Mouse (Mus musculus) heart, embryonic 16.5 days (tissue): ENCODE results near the gene Tchh. TPM values are rescaled to one million over a fixed set of nuclear protein-coding genes. Genes with fewer than 3 reads are reported as not detected.

Experiments
- ATAC-seq: fragments of 200-750 bp; cut with Nextera tagmentation; replicated peaks from 2 replicates; pipeline ENCODE4 v1.8.0; 2017; ENCODE audit warnings: moderate number of reproducible peaks; ENCODE audit not compliant: insufficient read depth, low FRiP score; ENCODE audit errors: extremely low read depth
- H3K27ac ChIP-seq: fragments of 300-500 bp; sonication (generic); 2 replicates; pipeline ENCODE4 v1.5.1; 2014; ENCODE audit warnings: mild to moderate bottlenecking, low read length, control low read depth, moderate library complexity
- H3K27me3 ChIP-seq: fragments of 300-500 bp; sonication (generic); 2 replicates; pipeline ENCODE4 v1.6.1; 2014; ENCODE audit warnings: low read length, mixed read lengths; ENCODE audit not compliant: control insufficient read depth, insufficient read depth
- H3K36me3 ChIP-seq: fragments of 300-500 bp; sonication (generic); 2 replicates; pipeline ENCODE4 v1.6.1; 2014; ENCODE audit not compliant: control insufficient read depth, insufficient read depth
- H3K4me1 ChIP-seq: fragments of 300-500 bp; sonication (generic); 2 replicates; pipeline ENCODE4 v1.6.1; 2014; ENCODE audit warnings: low read length, mixed read lengths; ENCODE audit not compliant: control insufficient read depth, insufficient read depth
- H3K4me2 ChIP-seq: fragments of 300-500 bp; sonication (generic); 2 replicates; pipeline ENCODE4 v1.6.1; 2014; ENCODE audit warnings: low read depth, mild to moderate bottlenecking, control low read depth, low read length
- H3K4me3 ChIP-seq: fragments of 300-500 bp; sonication (generic); 2 replicates; pipeline ENCODE4 v1.5.1; 2014; ENCODE audit warnings: mild to moderate bottlenecking, control low read depth, low read length
- H3K9ac ChIP-seq: fragments of 300-500 bp; sonication (generic); 2 replicates; pipeline ENCODE4 v1.6.1; 2014; ENCODE audit warnings: low read length, control low read depth
- H3K9me3 ChIP-seq: fragments of 300-500 bp; sonication (generic); replicated peaks from 2 replicates; pipeline ENCODE4 v1.6.1; 2016; ENCODE audit warnings: low read length; ENCODE audit not compliant: control insufficient read depth
- WGBS: fragments of 180-500 bp; shearing (Covaris S2); extraction: QIAGEN DNeasy Blood & Tissue Kit; methylation state at CpG from one replicate; pipeline ENCODE4 v1.1.7; 2014; 5-methylcytosine and 5-hydroxymethylcytosine counted together
- polyA plus RNA-seq: library from polyadenylated mRNA; unstranded; fragments of >200 nt; fragmentation: Nextera tagmentation; extraction: Ambion mirVana; gene quantifications from 2 replicates; pipeline ENCODE4 v1.2.1, GENCODE M21; 2015

Tchh gene
- 0.70 and 0.86 TPM in 2 replicates for polyA plus RNA-seq

DNA sequence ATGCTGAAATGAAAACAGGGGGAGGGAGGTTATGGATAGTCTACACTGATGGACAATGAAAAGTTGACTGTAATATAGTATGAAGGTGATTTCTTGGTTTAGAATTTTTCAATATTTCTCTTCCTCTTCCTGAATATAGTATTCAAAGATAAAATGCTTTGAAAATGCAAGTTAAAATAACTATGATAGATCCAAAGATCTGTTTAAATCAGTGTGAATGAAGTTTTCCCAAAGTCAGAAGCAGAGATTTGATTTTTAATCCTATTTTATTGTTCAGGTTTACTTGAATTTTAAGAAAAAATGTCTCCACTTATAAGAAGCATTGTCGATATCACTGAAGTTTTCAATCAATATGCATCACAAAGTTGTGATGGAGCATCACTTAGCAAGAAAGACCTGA lies at the start of gene Tchh:
Tchh (plus strand) TSS at position 301 of the 400 bp plus-strand sequence.
- ATAC-seq = no peak
- Histone ChIP-seq H3K9me3 (no peaks in the 10 kb centered on the region), H3K4me3 (no peak within 1 kb of the TSS), H3K27me3 (peaks cover 19% of the 10 kb centered on the region), H3K4me2 (no peak within 1 kb of the TSS), H3K36me3 (no peaks in the 10 kb centered on the region), H3K9ac (no peak within 1 kb of the TSS), H3K4me1 (peaks cover 2% of the 10 kb centered on the region; the same call in 1 of the 2 replicates), H3K27ac (no peak within 1 kb of the TSS)
- WGBS = 78% methylated on average over 1 of the region's 1 CpGs

DNA sequence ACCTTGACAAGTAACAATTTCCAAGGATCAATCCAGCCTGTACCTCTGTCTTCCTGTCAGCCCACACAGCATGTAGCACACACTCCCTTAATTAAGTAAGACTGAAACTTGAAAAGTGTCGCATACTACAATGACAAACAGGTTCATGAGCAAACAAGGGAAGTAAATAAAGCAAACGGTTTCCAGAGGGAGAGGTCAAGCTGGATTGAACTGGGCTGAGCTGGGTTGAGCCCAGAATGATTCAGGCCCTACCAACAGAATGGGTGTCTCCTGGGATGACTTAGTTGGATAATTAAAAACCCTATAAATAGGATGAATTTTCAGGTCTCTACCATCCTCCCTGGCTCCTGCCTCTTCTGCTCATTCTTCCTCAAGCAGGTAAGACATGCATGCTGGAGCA lies 48.8 kb upstream of the Tchh start, which contains the start of gene Rptn:
Rptn (plus strand) TSS at position 334 of the 400 bp plus-strand sequence.
- Histone ChIP-seq H3K9me3 (no peaks in the 10 kb centered on the region), H3K27me3 (no peaks in the 10 kb centered on the region), H3K4me3 (no peak within 1 kb of the TSS), H3K9ac (no peak within 1 kb of the TSS), H3K27ac (no peak within 1 kb of the TSS), H3K4me1 (no peaks in the 10 kb centered on the region), H3K36me3 (no peaks in the 10 kb centered on the region), H3K4me2 (no peak within 1 kb of the TSS)
- ATAC-seq = no peak
- 70% methylated on average over 2 of the region's 2 CpGs for WGBS

DNA sequence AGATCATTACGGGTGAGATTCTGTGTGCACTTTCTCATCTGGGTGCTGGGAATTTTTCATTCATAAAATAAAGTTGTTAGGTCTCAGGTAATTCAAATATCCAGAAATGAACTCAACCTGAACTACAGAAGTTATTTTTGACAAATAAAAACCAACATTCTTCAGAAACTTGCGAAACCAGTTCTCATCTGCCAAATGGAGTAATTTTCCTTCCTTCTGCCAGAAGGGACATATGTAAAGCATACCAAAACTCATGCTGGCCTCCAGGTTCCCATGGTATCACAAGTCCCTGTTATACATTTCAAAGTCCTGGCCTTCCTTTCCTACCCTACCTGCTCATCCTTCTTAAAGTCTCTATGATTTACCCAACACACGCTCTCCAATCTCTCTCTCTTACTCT lies 38.2 kb upstream of the Tchh start:
- no peak for ATAC-seq
- H3K27ac ChIP-seq = no peak overlapping the region
- WGBS = 87% methylated on average over 3 of the region's 3 CpGs

GRCm38 (mm10) chr3:93406992-93407391 lies 35.1 kb upstream of the Tchh start:
- no peak for ATAC-seq
- no peak overlapping the region for H3K4me3 ChIP-seq
- H3K27ac ChIP-seq = no peak overlapping the region
- H3K9ac ChIP-seq = no peak overlapping the region
- no peaks in the 10 kb centered on the region for H3K36me3 ChIP-seq
- H3K27me3 ChIP-seq = no peaks in the 10 kb centered on the region
- WGBS = 31% methylated on average over 5 of the region's 5 CpGs
- no peaks in the 10 kb centered on the region for H3K9me3 ChIP-seq
- H3K4me1 ChIP-seq = no peaks in the 10 kb centered on the region
- H3K4me2 ChIP-seq = no peak overlapping the region

More for the DNA sequence above, 38.2 kb upstream of the Tchh start:
- no peak overlapping the region for H3K4me3 ChIP-seq
- H3K9ac ChIP-seq = no peak overlapping the region
- H3K36me3 ChIP-seq = no peaks in the 10 kb centered on the region
- H3K4me1 ChIP-seq = no peaks in the 10 kb centered on the region
- H3K27me3 ChIP-seq = no peaks in the 10 kb centered on the region
- H3K4me2 ChIP-seq = no peak overlapping the region
- H3K9me3 ChIP-seq = no peaks in the 10 kb centered on the region

DNA sequence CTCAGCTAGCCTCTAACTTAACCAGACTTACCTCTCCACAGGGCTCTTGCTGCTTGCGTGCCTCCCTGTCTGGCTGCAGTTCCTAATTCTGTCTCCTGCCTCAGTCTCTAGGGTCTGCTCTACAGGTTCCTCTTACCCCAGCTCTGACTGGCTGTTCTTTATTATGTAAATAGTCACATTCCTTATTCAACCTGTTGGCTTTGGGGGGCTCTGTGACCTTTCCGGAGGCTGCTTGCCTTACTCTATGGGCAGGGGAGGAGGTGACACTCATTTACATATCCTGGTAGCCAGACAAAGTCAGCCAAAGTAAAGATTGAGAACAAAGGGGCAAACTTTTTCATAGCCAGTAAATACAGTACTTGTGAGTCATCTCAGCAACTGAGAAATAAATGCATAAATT lies 30.2 kb upstream of the Tchh start:
- no peak for ATAC-seq
- Histone ChIP-seq H3K27me3 (no peaks in the 10 kb centered on the region), H3K27ac (no peak overlapping the region), H3K9ac (no peak overlapping the region), H3K9me3 (no peaks in the 10 kb centered on the region), H3K4me2 (no peak overlapping the region), H3K4me1 (no peaks in the 10 kb centered on the region), H3K36me3 (no peaks in the 10 kb centered on the region), H3K4me3 (no peak overlapping the region)
- 24% methylated on average over 2 of the region's 2 CpGs for WGBS

DNA sequence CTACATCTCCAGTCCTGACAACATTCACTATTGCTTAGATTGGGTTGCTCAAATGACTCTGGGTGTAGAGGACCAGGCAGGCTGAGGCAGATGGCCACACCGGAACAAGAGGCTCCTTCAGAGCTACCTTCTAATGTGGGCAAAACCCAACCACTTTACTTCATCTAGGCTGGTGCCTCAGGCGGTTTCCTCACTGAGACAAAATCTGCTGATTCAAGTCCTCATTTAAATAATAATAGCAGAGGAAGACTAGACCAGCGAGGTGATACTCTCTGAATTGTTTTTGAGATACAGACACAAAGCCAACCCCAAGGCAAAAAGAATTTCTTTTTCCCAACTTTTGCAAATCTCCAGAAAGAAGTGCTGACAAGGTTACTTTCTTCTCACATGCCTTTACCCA lies 10.5 kb upstream of the Tchh start:
- H3K9ac ChIP-seq = no peak overlapping the region
- no peaks in the 10 kb centered on the region for H3K4me1 ChIP-seq
- H3K9me3 ChIP-seq = no peaks in the 10 kb centered on the region
- H3K4me3 ChIP-seq = no peak overlapping the region
- no peak overlapping the region for H3K27ac ChIP-seq
- no peaks in the 10 kb centered on the region for H3K27me3 ChIP-seq
- 56% methylated on average over 3 of the region's 3 CpGs for WGBS
- no peaks in the 10 kb centered on the region for H3K36me3 ChIP-seq
- H3K4me2 ChIP-seq = no peak overlapping the region
- no peak for ATAC-seq

DNA sequence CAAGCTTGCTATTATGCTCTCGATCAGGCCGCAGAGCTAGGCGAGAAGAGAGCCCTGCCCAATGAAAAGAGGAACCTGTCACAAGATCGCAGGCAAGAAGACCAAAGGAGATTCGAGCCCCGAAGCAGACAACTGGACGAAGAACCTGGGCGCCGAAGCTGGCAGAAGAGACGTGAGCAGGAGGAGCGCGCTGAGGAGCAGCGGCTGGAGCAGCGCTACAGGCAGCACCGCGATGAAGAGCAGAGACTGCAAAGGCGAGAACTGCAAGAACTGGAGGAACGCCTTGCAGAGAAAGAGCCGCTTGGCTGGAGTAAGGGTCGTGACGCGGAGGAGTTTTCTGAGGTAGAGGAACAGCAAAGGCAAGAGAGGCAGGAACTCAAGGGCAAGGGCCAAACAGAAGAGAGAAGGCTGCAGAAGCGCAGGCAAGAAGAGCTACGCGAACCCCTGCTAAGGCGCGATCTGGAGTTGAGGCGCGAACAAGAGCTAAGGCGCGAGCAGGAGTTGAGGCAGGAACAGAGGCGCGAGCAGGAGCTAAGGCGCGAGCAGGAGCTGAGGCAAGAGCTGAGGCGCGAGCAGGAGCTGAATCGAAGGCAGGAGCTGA lies 1.5 kb downstream of the Tchh start:
- no peaks in the 10 kb centered on the region for H3K36me3 ChIP-seq
- peak overlapping the region; percentile 91 for H3K4me2 ChIP-seq
- WGBS = under 1% methylated on average over 38 of the region's 38 CpGs
- H3K9ac ChIP-seq = peak overlapping the region; percentile 70
- H3K9me3 ChIP-seq = no peaks in the 10 kb centered on the region
- peaks cover 24% of the 10 kb centered on the region for H3K27me3 ChIP-seq
- no peak for ATAC-seq
- H3K27ac ChIP-seq = no peak overlapping the region
- H3K4me3 ChIP-seq = peak overlapping the region; percentile 73
- peaks cover 8% of the 10 kb centered on the region for H3K4me1 ChIP-seq

GRCm38 (mm10) chr3:93444343-93445164 lies 2.4 kb downstream of the Tchh start:
- Histone ChIP-seq H3K4me1 (peaks cover 8% of the 10 kb centered on the region), H3K9me3 (no peaks in the 10 kb centered on the region), H3K9ac (peak overlapping the region; percentile 70), H3K4me3 (peak overlapping the region; percentile 73), H3K36me3 (no peaks in the 10 kb centered on the region), H3K27me3 (peaks cover 24% of the 10 kb centered on the region), H3K4me2 (peak overlapping the region; percentile 91), H3K27ac (peak overlapping the region; percentile 48; the same call in 1 of the 2 replicates)
- peak; percentile 79 for ATAC-seq
- WGBS = under 1% methylated on average over 56 of the region's 56 CpGs

DNA sequence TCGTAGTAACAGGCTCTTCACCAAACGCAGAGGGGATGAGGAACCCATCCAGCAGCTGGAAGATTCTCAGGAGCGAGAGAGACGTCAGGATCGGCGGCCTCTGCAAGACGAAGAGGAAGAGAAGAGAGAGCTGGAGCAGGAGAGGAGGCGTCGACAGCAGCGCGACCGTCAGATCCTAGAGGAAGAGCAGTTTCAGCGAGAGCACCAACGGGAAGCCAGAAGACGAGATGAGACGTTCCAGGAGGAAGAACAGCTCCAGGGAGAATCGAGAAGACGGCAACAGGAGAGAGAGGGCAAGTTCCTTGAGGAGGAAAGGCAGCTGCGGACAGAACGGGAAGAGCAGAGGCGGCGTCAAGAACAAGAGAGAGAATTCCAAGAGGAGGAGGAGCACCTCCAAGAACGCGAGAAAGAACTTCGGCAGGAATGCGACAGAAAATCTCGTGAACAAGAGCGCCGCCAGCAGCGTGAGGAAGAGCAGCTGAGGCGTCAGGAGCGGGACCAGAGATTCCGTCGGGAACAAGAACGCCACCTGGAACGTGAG lies 3.1 kb downstream of the Tchh start:
- no peak for ATAC-seq
- Histone ChIP-seq H3K4me3 (peak overlapping the region; percentile 73), H3K27ac (no peak overlapping the region), H3K4me2 (peak overlapping the region; percentile 91), H3K9me3 (no peaks in the 10 kb centered on the region), H3K36me3 (no peaks in the 10 kb centered on the region), H3K9ac (no peak overlapping the region; the same call in 1 of the 2 replicates), H3K27me3 (peaks cover 22% of the 10 kb centered on the region), H3K4me1 (peaks cover 8% of the 10 kb centered on the region)
- under 1% methylated on average over 36 of the region's 36 CpGs for WGBS
